Mouse (Mus musculus) erythroblast, embryonic 14.5 days (primary cell): ENCODE measurements around the gene Apba1.

Experiments
- GATA1 ChIP-seq: IDR thresholded peaks from 2 replicates; pipeline ENCODE4 v1.6.1; 2012; ENCODE audit warnings: low read length, inconsistent platforms, mixed read lengths
- TAL1 ChIP-seq: IDR thresholded peaks from 3 replicates; pipeline ENCODE4 v1.6.1; 2012; ENCODE audit warnings: low read length, inconsistent platforms, mixed read lengths

DNA sequence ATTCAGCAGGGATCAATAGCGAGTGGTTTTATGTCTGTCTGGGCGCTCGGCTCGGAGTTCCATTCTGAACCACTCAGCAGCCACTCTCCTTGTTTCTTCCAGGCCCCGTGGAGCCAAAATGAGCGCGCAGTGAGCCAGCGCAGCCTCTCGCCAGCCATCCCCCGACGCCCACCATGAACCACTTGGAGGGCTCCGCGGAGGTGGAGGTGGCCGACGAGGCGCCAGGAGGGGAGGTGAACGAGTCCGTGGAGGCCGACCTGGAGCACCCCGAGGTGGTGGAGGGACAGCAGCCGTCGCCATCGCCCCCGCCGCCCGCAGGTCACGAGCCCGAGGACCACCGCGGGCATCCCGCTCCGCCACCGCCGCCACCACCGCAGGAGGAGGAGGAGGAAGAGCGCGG lies 133.9 kb downstream of the Apba1 start:
- TF ChIP-seq GATA1 (no peak), TAL1 (no peak)
